Mouse (Mus musculus) forebrain, embryonic 15.5 days (tissue): ENCODE measurements around the gene Oxnad1. TPM values are rescaled to one million over a fixed set of nuclear protein-coding genes. Genes with fewer than 3 reads are reported as not detected.
"Not testable (repeated sequence)": the region's sequence is repeated elsewhere in the genome, so short reads cannot be mapped to it uniquely, and the experiment has no call there.

Experiments used
- ATAC-seq: fragments of 200-750 bp; cut with Nextera tagmentation; replicated peaks from 2 replicates; pipeline ENCODE4 v1.8.0; 2017; ENCODE audit warnings: mild to moderate bottlenecking, moderate TSS enrichment, moderate library complexity
- H3K27ac ChIP-seq: fragments of 300-500 bp; sonication (generic); replicated peaks from 2 replicates; pipeline ENCODE4 v1.5.1; 2015; ENCODE audit warnings: mild to moderate bottlenecking, inconsistent platforms
- H3K27me3 ChIP-seq: fragments of 300-500 bp; sonication (generic); 2 replicates; pipeline ENCODE4 v1.6.1; 2015; ENCODE audit warnings: inconsistent platforms
- H3K36me3 ChIP-seq: fragments of 300-500 bp; sonication (generic); 2 replicates; pipeline ENCODE4 v1.6.1; 2015; ENCODE audit warnings: mild to moderate bottlenecking, inconsistent platforms
- H3K4me1 ChIP-seq: fragments of 300-500 bp; sonication (generic); 2 replicates; pipeline ENCODE4 v1.6.1; 2015; ENCODE audit warnings: inconsistent platforms
- H3K4me2 ChIP-seq: fragments of 300-500 bp; sonication (generic); replicated peaks from 2 replicates; pipeline ENCODE4 v1.6.1; 2015; ENCODE audit warnings: mild to moderate bottlenecking, inconsistent platforms
- H3K4me3 ChIP-seq: fragments of 300-500 bp; sonication (generic); 2 replicates; pipeline ENCODE4 v1.5.1; 2015; ENCODE audit warnings: mild to moderate bottlenecking, inconsistent platforms
- H3K9ac ChIP-seq: fragments of 300-500 bp; sonication (generic); replicated peaks from 2 replicates; pipeline ENCODE4 v1.6.1; 2015; ENCODE audit warnings: mild to moderate bottlenecking, inconsistent platforms
- H3K9me3 ChIP-seq: fragments of 300-500 bp; sonication (generic); 2 replicates; pipeline ENCODE4 v1.6.1; 2016; ENCODE audit warnings: inconsistent platforms
- WGBS: fragments of 180-500 bp; shearing (Covaris S2); methylation state at CpG from one replicate; pipeline ENCODE4 v1.1.7; 2015; ENCODE audit warnings: mixed read lengths; 5-methylcytosine and 5-hydroxymethylcytosine counted together
- polyA plus RNA-seq: library from polyadenylated mRNA; unstranded; fragments of >200 nt; fragmentation: Nextera tagmentation; extraction: Ambion mirVana; gene quantifications from 2 replicates; pipeline ENCODE4 v1.2.1, GENCODE M21; 2015

The Oxnad1 gene
- polyA plus RNA-seq, 1 experiment from 2014 or later, result 23.6 TPM

DNA sequence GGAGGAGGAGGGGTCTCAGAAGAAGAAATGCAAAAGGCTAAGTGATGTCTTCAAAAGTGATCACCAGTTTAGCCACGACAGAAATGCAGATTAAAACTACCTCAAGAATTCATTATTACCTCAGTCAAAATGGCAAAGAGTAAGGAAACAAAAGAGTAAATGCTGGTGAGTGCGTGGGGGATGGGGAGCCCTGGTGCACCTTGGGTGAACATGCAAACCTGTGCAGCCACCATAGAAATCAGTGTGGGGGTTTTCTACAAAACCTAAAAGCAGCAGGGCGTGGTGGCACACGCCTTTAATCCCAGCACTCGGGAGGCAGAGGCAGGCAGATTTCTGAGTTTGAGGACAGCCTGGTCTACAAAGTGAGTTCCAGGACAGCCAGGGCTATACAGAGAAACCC, 40.1 kb downstream of the Oxnad1 start:
- not testable (repeated sequence) for ATAC-seq, H3K27me3 ChIP-seq, H3K4me1 ChIP-seq, H3K9ac ChIP-seq, H3K4me3 ChIP-seq, H3K36me3 ChIP-seq, H3K9me3 ChIP-seq, H3K27ac ChIP-seq, H3K4me2 ChIP-seq
- 86% methylated on average over 5 of the region's 5 CpGs for WGBS

DNA sequence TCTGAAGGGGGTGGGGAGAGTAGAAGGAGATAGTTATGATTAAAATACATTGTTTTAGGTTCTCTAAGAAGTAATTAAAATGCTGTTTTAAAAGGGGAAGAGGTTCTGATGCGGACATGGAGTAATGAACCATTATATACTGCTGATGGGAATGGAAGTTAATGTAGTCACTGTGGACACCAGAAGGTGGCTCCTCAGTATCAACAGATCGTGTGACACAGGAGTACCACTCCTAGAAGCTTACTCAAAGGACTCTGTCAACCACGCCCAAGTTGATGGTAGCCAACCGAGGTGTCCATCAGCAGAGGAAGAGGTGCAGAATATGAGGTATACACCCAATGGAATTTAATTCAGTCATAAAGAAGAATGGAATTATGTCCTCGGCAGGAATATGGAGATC, 43.2 kb downstream of the Oxnad1 start:
- Histone ChIP-seq H3K4me1 (no peaks in the 10 kb centered on the region), H3K36me3 (no peaks in the 10 kb centered on the region), H3K9me3 (no peaks in the 10 kb centered on the region), H3K4me2 (no peak overlapping the region), H3K4me3 (no peak overlapping the region), H3K27me3 (no peaks in the 10 kb centered on the region), H3K27ac (no peak overlapping the region), H3K9ac (no peak overlapping the region)
- 83% methylated on average over 5 of the region's 5 CpGs for WGBS
- ATAC-seq, result no peak

DNA sequence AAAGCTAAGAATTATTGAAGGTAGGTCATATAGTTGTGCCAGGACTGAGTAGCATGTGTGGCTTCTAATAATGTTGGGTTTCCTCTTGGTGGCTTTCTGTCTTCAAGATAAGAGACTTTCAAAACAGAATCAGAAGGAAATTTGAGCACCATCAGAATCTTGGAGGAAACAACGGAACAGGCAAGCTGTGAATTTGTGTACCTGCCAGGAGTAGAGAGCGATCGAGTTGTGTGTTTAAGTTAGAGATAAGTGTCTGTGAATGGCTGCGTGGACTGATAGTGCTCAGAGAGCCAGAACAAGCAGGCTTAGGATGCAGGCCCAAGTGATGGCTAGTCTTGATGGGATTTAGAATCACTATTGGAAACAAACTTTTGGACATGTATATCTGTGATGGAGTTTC, 46.7 kb downstream of the Oxnad1 start:
- 89% methylated on average over 4 of the region's 4 CpGs for whole genome bisulfite sequencing
- Histone ChIP-seq H3K27ac (no peak overlapping the region), H3K9ac (no peak overlapping the region), H3K36me3 (no peaks in the 10 kb centered on the region), H3K4me3 (no peak overlapping the region), H3K9me3 (no peaks in the 10 kb centered on the region), H3K27me3 (0 out of 2 replicates have a peak, but pooled peaks cover 2% of the 10 kb centered on the region), H3K4me2 (no peak overlapping the region), H3K4me1 (no peaks in the 10 kb centered on the region)
- ATAC-seq, result no peak

DNA sequence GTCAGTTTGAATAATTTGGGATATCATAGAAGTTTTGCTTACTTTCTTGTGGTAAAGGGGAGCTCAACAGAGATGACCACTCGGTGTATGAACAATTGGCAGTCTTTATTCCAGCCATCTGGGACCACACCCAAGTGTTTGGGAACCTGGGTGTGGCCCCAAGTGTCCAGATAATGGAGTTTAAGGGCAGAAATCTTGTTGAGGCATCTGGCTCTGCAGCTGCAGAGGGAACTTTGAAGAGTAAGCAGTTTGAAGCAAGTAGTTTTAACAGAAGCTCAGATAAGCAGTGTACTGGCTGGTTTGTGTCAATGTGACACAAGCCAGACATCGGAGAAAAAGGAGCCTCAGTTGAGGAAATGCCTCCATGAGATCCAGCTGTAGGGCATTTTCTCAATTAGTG, 49.1 kb downstream of the Oxnad1 start:
- Histone ChIP-seq H3K27me3 (0 out of 2 replicates have a peak, but pooled peaks cover 2% of the 10 kb centered on the region), H3K4me3 (no peak overlapping the region), H3K27ac (no peak overlapping the region), H3K4me1 (no peaks in the 10 kb centered on the region), H3K9me3 (no peaks in the 10 kb centered on the region), H3K36me3 (no peaks in the 10 kb centered on the region), H3K4me2 (no peak overlapping the region), H3K9ac (no peak overlapping the region)
- WGBS, result 71% methylated on average over 2 of the region's 2 CpGs
- no peak for ATAC-seq

DNA sequence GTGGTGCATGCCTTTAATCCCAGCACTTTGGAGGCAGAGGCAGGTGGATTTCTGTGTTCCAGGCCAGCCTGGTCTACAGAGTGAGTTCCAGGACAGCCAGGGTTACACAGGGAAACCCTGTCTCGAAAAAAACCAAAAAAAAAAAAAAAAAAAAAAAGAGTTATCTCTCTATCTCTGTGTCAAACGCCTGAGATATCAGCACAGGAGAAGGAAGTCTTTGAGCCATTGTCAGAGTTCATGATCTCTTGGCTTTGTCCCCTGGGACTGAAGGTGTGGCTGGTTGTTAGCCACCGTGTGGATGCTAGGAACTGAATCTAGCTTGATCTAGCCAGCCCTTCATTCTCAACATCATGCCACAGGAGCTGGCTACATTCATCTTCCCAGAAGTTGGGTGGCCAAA, 51.3 kb downstream of the Oxnad1 start:
- 73% methylated on average over 3 of the region's 3 CpGs for WGBS
- not testable (repeated sequence) for ATAC-seq, H3K27me3 ChIP-seq, H3K27ac ChIP-seq, H3K4me3 ChIP-seq, H3K4me1 ChIP-seq, H3K9ac ChIP-seq, H3K36me3 ChIP-seq, H3K9me3 ChIP-seq, H3K4me2 ChIP-seq

DNA sequence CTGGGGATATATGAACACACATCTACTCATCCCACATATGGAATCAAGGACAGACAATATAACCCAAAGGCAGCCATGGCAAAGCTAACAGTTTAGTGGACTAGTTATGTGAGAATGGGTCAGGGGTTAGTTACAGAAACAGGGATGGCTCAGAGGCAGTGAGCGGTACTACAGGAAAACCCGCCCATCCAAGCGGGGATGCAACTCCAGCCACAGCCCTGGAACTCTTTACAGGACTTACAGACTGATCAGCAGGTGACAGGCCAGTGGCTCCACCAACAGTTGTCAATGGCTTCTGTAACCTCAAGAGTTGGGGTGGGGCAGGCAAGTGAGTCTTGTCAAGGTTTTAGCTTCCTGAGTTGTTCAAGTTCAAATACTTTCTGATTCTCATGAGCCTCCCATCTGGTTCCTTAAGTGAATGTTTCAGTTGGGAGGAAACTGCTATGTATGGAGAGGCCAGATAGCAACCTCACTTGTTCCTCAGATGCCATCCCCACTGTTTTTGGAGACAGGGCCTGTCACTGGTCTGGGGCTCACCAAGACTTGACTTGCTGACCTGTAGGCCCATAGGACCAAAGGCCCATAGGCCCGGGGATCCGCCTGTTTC, 55.3 kb downstream of the Oxnad1 start:
- 81% methylated on average over 5 of the region's 5 CpGs for WGBS
- H3K4me3 ChIP-seq, result no peak overlapping the region
- no peaks in the 10 kb centered on the region for H3K27me3 ChIP-seq
- no peak overlapping the region for H3K9ac ChIP-seq
- H3K27ac ChIP-seq, result no peak overlapping the region
- ATAC-seq, result no peak
- H3K4me1 ChIP-seq, result no peaks in the 10 kb centered on the region
- no peaks in the 10 kb centered on the region for H3K9me3 ChIP-seq
- no peaks in the 10 kb centered on the region for H3K36me3 ChIP-seq
- no peak overlapping the region for H3K4me2 ChIP-seq

DNA sequence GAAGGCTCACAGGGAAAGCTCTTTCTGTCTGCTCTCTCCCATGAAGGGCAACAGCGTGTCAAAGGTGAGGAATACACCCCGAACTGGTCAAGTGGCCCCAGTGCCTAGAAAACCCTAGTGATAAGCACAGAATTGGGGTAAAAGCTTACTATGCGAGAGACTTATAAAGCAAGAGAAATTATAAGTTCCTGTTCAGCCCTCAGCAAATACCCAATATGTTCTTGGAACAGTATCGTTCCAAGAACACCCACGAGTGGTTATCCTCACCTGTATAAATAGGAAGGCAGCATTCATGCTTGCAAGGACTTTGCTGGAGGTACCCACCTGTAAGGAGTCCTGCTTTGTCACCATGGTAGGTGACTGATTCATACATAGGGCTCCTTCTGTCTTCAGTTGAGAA, 56.5 kb downstream of the Oxnad1 start, which contains the start of gene Msmb:
Msmb (plus strand) TSS at position 301 of the 400 bp plus-strand sequence.
- WGBS, result 85% methylated on average over 5 of the region's 5 CpGs
- Histone ChIP-seq H3K27me3 (no peaks in the 10 kb centered on the region), H3K4me3 (no peak within 1 kb of the TSS), H3K27ac (no peak within 1 kb of the TSS), H3K9ac (no peak within 1 kb of the TSS), H3K9me3 (no peaks in the 10 kb centered on the region), H3K36me3 (no peaks in the 10 kb centered on the region), H3K4me2 (no peak within 1 kb of the TSS), H3K4me1 (no peaks in the 10 kb centered on the region)
- no peak for ATAC-seq

DNA sequence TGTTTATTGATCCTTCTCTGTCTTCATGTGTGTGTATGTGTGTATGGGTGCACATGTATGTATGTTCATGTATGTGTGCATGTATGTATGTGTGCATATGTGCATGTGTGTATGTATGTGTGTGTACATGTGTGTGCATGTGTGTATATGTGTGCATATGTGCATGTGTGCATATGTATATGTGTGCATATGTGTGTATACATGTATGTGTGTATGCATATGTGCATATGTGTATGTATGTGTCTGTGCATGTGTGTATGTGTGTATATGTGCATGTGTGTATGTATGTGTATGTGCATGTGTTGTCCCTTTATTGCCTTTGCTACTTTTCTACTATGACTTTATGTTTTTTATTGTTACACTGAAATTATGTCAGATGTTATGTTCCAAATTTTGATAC, 59.6 kb downstream of the Oxnad1 start:
- H3K4me3 ChIP-seq, result no peak overlapping the region

DNA sequence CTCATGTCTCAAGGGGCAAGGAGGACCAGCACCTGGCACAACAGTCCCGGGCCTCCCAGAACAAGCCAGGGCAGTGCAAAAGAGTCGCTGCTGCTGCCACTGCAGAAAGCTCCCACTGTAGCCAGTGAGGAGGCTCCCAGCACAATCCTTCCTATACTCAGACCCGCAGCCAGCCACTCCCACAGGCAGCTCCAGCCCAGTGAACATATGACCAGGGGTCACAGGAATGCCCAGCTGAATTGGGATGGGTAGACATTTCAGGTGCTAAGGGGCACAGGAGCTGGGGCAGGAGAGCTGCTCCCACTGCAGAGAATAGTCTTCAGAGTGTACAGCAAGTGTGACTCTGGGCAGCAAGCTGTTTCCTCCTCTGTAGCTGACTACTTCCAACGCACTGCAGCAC, 60.2 kb downstream of the Oxnad1 start:
- Histone ChIP-seq H3K9ac (no peak overlapping the region), H3K27me3 (no peaks in the 10 kb centered on the region), H3K36me3 (no peaks in the 10 kb centered on the region), H3K9me3 (no peaks in the 10 kb centered on the region), H3K4me2 (no peak overlapping the region), H3K4me1 (no peaks in the 10 kb centered on the region), H3K4me3 (no peak overlapping the region), H3K27ac (no peak overlapping the region)
- 73% methylated on average over 4 of the region's 4 CpGs for WGBS
- no peak for ATAC-seq

More for the DNA sequence above, 59.6 kb downstream of the Oxnad1 start:
- Histone ChIP-seq H3K4me2 (no peak overlapping the region), H3K9me3 (no peaks in the 10 kb centered on the region), H3K27me3 (no peaks in the 10 kb centered on the region), H3K36me3 (no peaks in the 10 kb centered on the region), H3K9ac (no peak overlapping the region), H3K4me1 (no peaks in the 10 kb centered on the region), H3K27ac (no peak overlapping the region)
- no peak for ATAC-seq

DNA sequence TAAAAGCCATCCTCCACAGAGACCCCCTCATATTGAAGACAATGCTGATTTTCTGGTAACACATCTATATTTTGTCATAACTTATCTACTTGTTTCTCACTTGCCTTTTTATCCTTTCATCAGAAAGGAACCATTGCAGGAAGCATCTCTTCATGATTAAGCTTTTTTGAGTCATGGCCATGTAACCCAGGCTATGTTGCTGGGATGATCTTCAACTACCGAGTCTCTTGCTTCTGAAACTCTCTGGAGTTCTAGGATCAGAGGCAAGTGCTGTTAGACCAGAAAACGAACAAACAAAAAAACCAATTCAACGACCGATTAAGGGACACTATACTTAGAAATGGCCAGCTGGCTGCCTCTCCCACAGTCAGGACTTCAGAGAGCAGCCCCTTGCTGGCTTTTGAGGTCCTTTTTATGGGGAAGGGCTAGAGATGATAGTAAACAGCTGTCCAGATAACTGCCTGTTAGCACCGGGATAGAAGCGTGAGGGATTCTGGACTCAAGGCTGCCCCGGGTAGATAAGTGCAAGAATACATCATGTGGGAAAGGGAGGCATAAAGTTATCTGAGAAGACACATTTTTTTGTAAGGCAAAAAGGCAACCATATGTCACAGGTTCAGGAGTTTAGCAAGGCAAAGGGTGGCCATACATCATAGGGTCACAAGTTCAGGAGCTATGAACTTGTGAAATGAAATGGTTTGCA, 60.8 kb downstream of the Oxnad1 start:
- Histone ChIP-seq H3K36me3 (no peaks in the 10 kb centered on the region), H3K4me1 (no peaks in the 10 kb centered on the region), H3K27ac (no peak overlapping the region), H3K9ac (no peak overlapping the region), H3K27me3 (no peaks in the 10 kb centered on the region), H3K4me2 (no peak overlapping the region), H3K4me3 (no peak overlapping the region), H3K9me3 (no peaks in the 10 kb centered on the region)
- no peak for ATAC-seq
- WGBS, result 87% methylated on average over 7 of the region's 7 CpGs

DNA sequence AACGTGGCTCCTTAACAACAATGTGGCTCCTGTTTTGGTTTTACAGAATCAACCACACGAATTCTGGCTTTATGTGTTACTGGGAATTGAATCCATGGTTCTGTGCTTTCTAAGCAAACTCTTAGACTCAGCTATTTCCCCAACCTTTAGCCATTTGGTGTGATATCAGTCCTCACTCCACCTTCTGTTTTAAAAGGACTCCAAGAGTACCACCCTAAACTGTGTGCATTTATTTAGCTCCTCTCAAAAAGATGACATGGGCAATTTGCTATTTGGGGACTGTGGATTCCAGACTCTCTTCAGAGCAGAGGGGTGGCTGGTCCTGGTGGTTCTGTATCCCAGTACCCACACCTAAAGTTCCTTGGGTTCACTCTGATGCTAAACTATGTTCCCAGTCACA, 61.4 kb downstream of the Oxnad1 start:
- H3K36me3 ChIP-seq, result no peaks in the 10 kb centered on the region
- no peak overlapping the region for H3K4me3 ChIP-seq
- no peak for ATAC-seq
- no peaks in the 10 kb centered on the region for H3K27me3 ChIP-seq
- WGBS, result 59% methylated on average over 2 of the region's 2 CpGs
- H3K9me3 ChIP-seq, result no peaks in the 10 kb centered on the region
- H3K27ac ChIP-seq, result no peak overlapping the region
- no peak overlapping the region for H3K9ac ChIP-seq
- H3K4me1 ChIP-seq, result no peaks in the 10 kb centered on the region
- H3K4me2 ChIP-seq, result no peak overlapping the region

DNA sequence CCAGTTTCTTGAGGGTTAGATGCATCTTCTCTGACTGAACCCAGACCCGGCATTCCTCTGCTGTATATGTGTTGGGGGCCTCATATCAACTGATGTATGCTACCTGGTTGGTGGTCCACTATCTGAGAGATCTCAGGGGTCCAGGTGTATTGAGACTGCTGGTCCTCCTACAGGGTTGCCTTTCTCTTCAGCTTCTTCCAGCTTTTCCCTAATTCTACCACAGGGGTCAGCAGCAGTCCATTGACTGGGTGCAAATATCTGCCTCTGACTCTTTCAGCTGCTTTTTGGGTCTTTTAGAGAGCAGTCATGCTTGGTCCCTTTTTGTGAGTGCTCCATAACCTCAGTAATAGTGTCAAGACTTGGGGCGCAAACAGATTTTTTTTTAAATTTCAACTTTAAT, 65.7 kb downstream of the Oxnad1 start:
- no peak for ATAC-seq
- no peak overlapping the region for H3K27ac ChIP-seq
- no peaks in the 10 kb centered on the region for H3K27me3 ChIP-seq
- no peak overlapping the region for H3K9ac ChIP-seq
- H3K4me3 ChIP-seq, result no peak overlapping the region
- no peak overlapping the region for H3K4me2 ChIP-seq
- H3K9me3 ChIP-seq, result no peaks in the 10 kb centered on the region
- no peaks in the 10 kb centered on the region for H3K36me3 ChIP-seq
- WGBS, result 96% methylated on average over 2 of the region's 2 CpGs
- no peaks in the 10 kb centered on the region for H3K4me1 ChIP-seq
